Mouse (Mus musculus) hindbrain, embryonic 13.5 days (tissue): ENCODE measurements around the gene Rpap3. TPM values are rescaled to one million over a fixed set of nuclear protein-coding genes. Genes with fewer than 3 reads are reported as not detected.

Source experiments
- ATAC-seq: fragments of 200-750 bp; cut with Nextera tagmentation; 2 replicates; pipeline ENCODE4 v1.8.0; 2017; ENCODE audit warnings: moderate TSS enrichment; ENCODE audit not compliant: low FRiP score
- H3K27ac ChIP-seq: fragments of 300-500 bp; sonication (generic); 2 replicates; pipeline ENCODE4 v1.5.1; 2015; ENCODE audit warnings: inconsistent platforms, mild to moderate bottlenecking, moderate library complexity
- H3K27me3 ChIP-seq: fragments of 300-500 bp; sonication (generic); 2 replicates; pipeline ENCODE4 v1.6.1; 2015; ENCODE audit warnings: mild to moderate bottlenecking, inconsistent platforms
- H3K36me3 ChIP-seq: fragments of 300-500 bp; sonication (generic); 2 replicates; pipeline ENCODE4 v1.6.1; 2015; ENCODE audit warnings: mild to moderate bottlenecking, inconsistent platforms
- H3K4me1 ChIP-seq: fragments of 300-500 bp; sonication (generic); replicated peaks from 2 replicates; pipeline ENCODE4 v1.6.1; 2015; ENCODE audit warnings: inconsistent platforms
- H3K4me2 ChIP-seq: fragments of 300-500 bp; sonication (generic); 2 replicates; pipeline ENCODE4 v1.6.1; 2015; ENCODE audit warnings: inconsistent platforms, mild to moderate bottlenecking, moderate library complexity
- H3K4me3 ChIP-seq: fragments of 300-500 bp; sonication (generic); 2 replicates; pipeline ENCODE4 v1.5.1; 2015; ENCODE audit warnings: mild to moderate bottlenecking, inconsistent platforms
- H3K9ac ChIP-seq: fragments of 300-500 bp; sonication (generic); 2 replicates; pipeline ENCODE4 v1.6.1; 2015; ENCODE audit warnings: mild to moderate bottlenecking, inconsistent platforms
- H3K9me3 ChIP-seq: fragments of 300-500 bp; sonication (generic); 2 replicates; pipeline ENCODE4 v1.6.1; 2016; ENCODE audit warnings: inconsistent platforms
- WGBS: fragments of 180-500 bp; shearing (Covaris S2); methylation state at CpG from one replicate; pipeline ENCODE4 v1.1.7; 2015; 5-methylcytosine and 5-hydroxymethylcytosine counted together
- polyA plus RNA-seq: library from polyadenylated mRNA; unstranded; fragments of >200 nt; fragmentation: Nextera tagmentation; extraction: Ambion mirVana; gene quantifications from 2 replicates; pipeline ENCODE4 v1.2.1, GENCODE M21; 2015

The Rpap3 gene
- polyA plus RNA-seq, result 35.6 TPM in 2 replicates

DNA sequence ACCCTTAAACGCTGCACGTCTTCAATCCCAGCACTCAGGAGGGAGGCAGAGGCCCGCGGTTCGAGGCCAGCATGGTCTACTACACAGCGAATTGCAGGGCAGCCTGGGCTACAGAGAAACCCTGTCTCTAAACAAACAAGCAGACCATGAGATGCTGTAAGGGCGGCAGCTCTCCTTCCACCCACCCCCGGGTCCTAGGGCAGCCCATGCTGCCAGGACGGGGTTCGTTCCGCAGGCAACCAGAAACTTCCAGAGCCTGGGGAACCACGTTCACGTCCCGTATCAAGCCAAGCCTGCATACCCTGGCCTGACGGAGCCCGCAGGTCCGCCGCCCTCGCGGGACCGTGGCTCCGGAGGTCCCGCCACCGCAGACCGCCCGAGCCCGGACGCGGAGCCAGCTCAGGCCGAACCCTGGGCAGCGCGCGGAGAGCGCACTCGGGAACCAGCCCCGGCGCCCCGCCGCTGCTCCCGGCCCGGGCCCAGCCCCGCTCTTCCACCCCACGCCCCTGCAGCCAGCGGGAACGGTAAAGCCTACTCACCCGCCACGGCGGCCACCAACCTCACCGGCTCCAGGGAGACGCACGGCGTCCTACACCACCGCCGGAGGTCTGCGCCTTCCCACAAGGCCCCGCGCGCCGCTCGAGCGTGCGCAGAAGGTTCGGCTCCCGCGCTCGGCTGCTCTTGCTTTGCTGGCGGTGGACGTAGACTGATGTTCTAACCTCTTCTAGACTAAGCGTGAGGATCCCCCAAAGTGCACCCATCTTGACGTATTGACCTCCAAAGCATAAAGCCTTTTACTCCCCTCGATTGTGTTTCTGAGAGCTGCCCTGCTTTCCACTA is at the start of gene Rpap3:
Gene Rpap3 (minus strand): TSS at position 615 of the 840 bp plus-strand sequence.
- ATAC-seq, result peak; percentile 93
- Histone ChIP-seq H3K27me3 (no peaks in the 10 kb centered on the region), H3K36me3 (peaks cover 26% of the 10 kb centered on the region), H3K4me1 (peaks cover 21% of the 10 kb centered on the region), H3K4me2 (peak within 1 kb of the TSS; percentile 72), H3K27ac (peak within 1 kb of the TSS; percentile 78), H3K9me3 (no peaks in the 10 kb centered on the region), H3K9ac (peak within 1 kb of the TSS; percentile 96), H3K4me3 (peak within 1 kb of the TSS; percentile 94)
- under 1% methylated on average over 67 of the region's 71 CpGs for WGBS

DNA sequence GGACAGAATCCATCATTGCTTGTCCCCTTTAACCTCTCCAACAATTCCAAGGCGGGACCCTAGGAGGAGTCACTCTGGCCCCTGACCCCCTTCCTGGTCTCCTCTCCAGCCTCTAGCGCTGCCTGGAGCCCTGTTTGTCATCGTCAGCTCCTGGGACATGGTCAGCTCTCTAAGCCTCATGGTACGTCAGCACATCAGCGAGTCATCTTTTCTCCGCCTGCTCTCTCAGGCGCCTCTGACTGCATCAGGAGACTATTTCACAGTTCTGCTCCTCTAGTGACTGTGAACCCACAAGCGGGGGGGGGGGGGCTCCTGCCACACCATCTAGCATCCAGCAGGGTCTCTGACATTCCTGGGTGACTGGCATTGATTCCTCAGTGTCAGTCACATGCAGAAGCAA is 49.7 kb upstream of the Rpap3 start:
- H3K9ac ChIP-seq, result peak overlapping the region; percentile 43; the same call in 1 of the 2 replicates
- no peaks in the 10 kb centered on the region for H3K9me3 ChIP-seq
- 43% methylated on average over 8 of the region's 8 CpGs for WGBS
- H3K4me3 ChIP-seq, result no peak overlapping the region
- H3K27ac ChIP-seq, result no peak overlapping the region
- 0 out of 2 replicates have a peak, but pooled peaks cover 12% of the 10 kb centered on the region for H3K27me3 ChIP-seq
- H3K4me2 ChIP-seq, result no peak overlapping the region
- 0 out of 2 replicates have a peak, but pooled peaks cover 8% of the 10 kb centered on the region for H3K36me3 ChIP-seq
- peaks cover 29% of the 10 kb centered on the region for H3K4me1 ChIP-seq
- ATAC-seq, result no peak

DNA sequence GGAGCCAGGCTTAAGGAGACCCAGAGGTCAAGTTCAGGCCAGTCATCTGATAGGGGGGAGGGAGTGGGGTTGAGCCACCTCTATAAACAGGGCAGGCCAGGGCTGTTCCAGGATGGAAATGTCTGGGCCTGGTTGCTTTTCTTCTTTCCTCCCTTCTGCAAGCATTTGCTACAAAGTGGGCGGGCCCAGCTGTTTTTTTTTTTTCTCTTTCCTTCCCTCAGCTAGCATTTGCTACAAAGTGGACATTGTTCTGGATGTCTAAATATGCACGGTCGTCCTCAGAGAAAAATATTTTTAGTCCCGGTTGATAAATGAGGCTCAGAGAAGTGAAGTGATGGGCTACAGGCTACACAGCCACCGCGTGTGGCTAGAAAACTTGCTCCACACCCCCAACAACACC is 48.9 kb upstream of the Rpap3 start:
- Histone ChIP-seq H3K4me1 (peaks cover 37% of the 10 kb centered on the region), H3K36me3 (0 out of 2 replicates have a peak, but pooled peaks cover 8% of the 10 kb centered on the region), H3K9me3 (no peaks in the 10 kb centered on the region), H3K27me3 (0 out of 2 replicates have a peak, but pooled peaks cover 6% of the 10 kb centered on the region), H3K27ac (no peak overlapping the region), H3K4me3 (no peak overlapping the region), H3K9ac (no peak overlapping the region), H3K4me2 (no peak overlapping the region)
- ATAC-seq, result no peak
- WGBS, result 50% methylated on average over 6 of the region's 6 CpGs

DNA sequence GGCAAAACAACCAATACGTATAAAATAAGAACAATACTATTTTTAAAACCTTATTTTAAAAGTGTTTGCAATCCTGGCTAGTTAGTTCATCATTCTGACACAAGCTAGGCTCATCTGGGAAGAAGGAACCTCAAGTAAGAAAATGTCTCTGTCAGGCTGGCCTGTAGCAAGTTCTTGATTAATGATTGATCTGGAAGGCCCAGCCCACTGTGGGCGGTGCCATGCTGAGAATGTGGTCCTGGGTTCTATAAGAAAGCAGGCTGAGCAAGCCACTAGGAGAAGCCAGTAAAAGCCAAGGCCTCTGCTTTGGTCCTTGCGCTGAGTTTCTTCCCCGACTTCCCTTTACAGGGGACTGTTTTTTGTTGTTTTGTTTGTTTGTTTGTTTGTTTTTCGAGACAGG is 46.9 kb upstream of the Rpap3 start:
- no peak for ATAC-seq
- no peak overlapping the region for H3K9ac ChIP-seq
- 93% methylated on average over 5 of the region's 5 CpGs for WGBS
- H3K27ac ChIP-seq, result no peak overlapping the region
- H3K4me3 ChIP-seq, result no peak overlapping the region
- peaks cover 44% of the 10 kb centered on the region for H3K4me1 ChIP-seq
- no peaks in the 10 kb centered on the region for H3K36me3 ChIP-seq
- H3K4me2 ChIP-seq, result no peak overlapping the region
- no peaks in the 10 kb centered on the region for H3K9me3 ChIP-seq
- H3K27me3 ChIP-seq, result 0 out of 2 replicates have a peak, but pooled peaks cover 6% of the 10 kb centered on the region

DNA sequence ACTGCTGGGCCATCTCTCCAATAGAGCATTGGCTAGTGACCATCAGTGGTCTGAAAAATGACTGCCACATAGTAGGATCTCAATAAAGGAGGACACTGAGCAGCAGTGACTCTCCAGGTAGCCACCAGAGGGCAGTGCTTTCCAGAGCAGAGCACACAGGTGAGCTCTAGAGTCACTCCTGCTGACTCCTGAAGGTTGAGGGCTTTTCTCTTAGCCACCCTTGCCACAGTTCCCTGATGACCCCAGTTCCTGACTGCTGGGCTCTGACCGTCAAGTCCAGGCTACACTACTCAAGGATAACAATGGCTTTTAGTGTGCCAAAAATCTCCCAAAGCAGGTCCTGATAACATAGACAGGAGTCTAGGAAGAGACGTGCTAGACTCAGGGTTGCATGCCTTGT is 46.1 kb upstream of the Rpap3 start:
- 78% methylated on average over 2 of the region's 2 CpGs for WGBS
- no peaks in the 10 kb centered on the region for H3K9me3 ChIP-seq
- H3K9ac ChIP-seq, result no peak overlapping the region
- peaks cover 44% of the 10 kb centered on the region for H3K4me1 ChIP-seq
- no peaks in the 10 kb centered on the region for H3K36me3 ChIP-seq
- no peak for ATAC-seq
- no peak overlapping the region for H3K27ac ChIP-seq
- H3K4me2 ChIP-seq, result no peak overlapping the region
- H3K4me3 ChIP-seq, result no peak overlapping the region
- H3K27me3 ChIP-seq, result 0 out of 2 replicates have a peak, but pooled peaks cover 6% of the 10 kb centered on the region

DNA sequence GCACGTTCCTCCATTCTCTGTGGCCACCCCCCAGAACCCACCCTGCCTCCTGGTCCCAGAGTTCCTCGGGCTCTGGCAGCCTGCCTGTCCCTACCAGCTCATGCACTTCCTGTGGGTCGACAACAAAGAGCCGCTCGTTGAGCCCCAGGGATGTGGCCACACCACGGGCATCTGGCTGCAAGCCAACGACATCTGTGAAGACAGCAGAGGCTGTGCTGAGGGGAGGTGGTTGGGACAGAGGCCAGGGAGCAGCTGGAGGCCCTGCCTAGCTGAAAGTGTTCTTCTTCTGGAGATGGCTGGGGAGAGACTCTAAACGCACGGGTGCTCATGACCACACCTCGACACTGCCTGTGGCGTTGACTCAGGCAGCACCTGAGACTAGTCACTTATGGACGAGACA is 45.1 kb upstream of the Rpap3 start:
- Histone ChIP-seq H3K9me3 (no peaks in the 10 kb centered on the region), H3K27ac (peak overlapping the region; percentile 75), H3K27me3 (0 out of 2 replicates have a peak, but pooled peaks cover 4% of the 10 kb centered on the region), H3K36me3 (no peaks in the 10 kb centered on the region), H3K9ac (no peak overlapping the region), H3K4me1 (peaks cover 41% of the 10 kb centered on the region), H3K4me2 (0 out of 2 replicates have a peak overlapping the region, but pooled peaks have one; percentile 10), H3K4me3 (no peak overlapping the region)
- 32% methylated on average over 12 of the region's 12 CpGs for WGBS
- ATAC-seq, result peak; percentile 88

DNA sequence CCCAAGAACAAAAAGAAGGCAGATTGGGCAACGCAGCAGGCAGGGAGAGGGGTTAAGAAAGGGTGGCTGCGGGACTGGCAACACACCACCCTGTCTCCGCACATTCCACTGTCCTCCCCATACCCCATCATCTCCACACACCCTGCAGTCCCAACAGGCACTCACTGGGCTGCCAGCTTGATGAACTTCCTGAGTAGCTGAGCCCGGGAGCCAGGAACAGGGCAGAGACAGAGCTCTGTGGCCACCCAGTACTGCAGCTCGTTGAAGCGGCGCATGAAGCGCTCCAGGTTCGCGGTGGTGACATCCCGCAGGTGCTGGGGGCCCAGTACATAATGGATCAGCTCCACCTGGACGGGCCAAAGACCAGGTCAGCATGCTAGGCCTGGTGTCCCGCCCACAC is 44.2 kb upstream of the Rpap3 start:
- WGBS, result 88% methylated on average over 13 of the region's 13 CpGs
- Histone ChIP-seq H3K36me3 (no peaks in the 10 kb centered on the region), H3K4me3 (no peak overlapping the region), H3K9ac (no peak overlapping the region), H3K9me3 (no peaks in the 10 kb centered on the region), H3K4me2 (no peak overlapping the region), H3K4me1 (peaks cover 41% of the 10 kb centered on the region), H3K27me3 (0 out of 2 replicates have a peak, but pooled peaks cover 4% of the 10 kb centered on the region), H3K27ac (peak overlapping the region; percentile 75)
- ATAC-seq, result 0 out of 2 replicates have a peak, but pooled peaks have one; percentile 2

DNA sequence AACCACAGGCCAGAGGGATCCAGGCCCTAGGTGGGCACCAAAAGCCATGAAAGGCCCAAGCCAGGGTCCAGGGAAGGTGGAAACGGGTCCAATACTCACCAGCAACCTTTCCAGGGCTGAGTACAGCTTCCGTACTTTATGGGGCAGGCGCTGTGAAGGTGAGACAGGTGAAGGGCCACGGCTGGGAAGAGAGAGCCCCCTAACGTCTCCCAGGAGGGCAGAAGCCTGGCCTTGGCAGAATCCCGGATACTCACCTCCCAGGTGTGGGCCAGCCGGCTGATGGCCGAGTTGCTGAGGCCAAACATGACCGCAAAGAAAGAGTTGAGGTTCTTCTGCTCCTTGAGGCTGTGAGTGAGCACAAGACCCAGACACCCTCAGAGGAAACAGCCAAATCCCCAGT is 43.8 kb upstream of the Rpap3 start:
- 0 out of 2 replicates have a peak, but pooled peaks cover 4% of the 10 kb centered on the region for H3K27me3 ChIP-seq
- H3K9me3 ChIP-seq, result no peaks in the 10 kb centered on the region
- H3K4me2 ChIP-seq, result no peak overlapping the region
- 91% methylated on average over 9 of the region's 9 CpGs for WGBS
- H3K36me3 ChIP-seq, result no peaks in the 10 kb centered on the region
- H3K9ac ChIP-seq, result no peak overlapping the region
- no peak overlapping the region for H3K4me3 ChIP-seq
- H3K27ac ChIP-seq, result no peak overlapping the region
- no peak for ATAC-seq
- peaks cover 39% of the 10 kb centered on the region for H3K4me1 ChIP-seq

DNA sequence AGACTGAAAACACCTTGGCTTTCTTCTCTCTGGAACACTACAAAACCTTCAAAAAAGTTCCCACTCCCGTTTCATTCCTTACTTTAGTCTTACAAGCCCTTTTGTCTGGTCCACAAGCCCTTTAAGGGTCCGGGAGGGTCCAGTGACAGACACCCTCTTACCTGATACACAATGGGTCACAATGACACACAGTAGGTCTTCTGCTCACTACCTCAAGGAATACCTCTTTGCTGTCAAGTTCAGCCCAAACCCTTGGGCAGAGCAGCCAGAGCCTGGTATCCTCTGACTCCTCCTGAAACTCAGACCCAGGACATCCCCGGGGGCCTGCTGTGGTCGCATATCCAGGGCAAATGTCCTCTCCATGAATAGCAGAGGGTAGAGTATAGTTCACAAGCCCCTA is 43.3 kb upstream of the Rpap3 start:
- Histone ChIP-seq H3K36me3 (no peaks in the 10 kb centered on the region), H3K27ac (0 out of 2 replicates have a peak overlapping the region, but pooled peaks have one; percentile 14), H3K9me3 (no peaks in the 10 kb centered on the region), H3K27me3 (0 out of 2 replicates have a peak, but pooled peaks cover 4% of the 10 kb centered on the region), H3K9ac (no peak overlapping the region), H3K4me1 (peaks cover 35% of the 10 kb centered on the region), H3K4me2 (no peak overlapping the region), H3K4me3 (no peak overlapping the region)
- 88% methylated on average over 4 of the region's 4 CpGs for WGBS
- ATAC-seq, result no peak

DNA sequence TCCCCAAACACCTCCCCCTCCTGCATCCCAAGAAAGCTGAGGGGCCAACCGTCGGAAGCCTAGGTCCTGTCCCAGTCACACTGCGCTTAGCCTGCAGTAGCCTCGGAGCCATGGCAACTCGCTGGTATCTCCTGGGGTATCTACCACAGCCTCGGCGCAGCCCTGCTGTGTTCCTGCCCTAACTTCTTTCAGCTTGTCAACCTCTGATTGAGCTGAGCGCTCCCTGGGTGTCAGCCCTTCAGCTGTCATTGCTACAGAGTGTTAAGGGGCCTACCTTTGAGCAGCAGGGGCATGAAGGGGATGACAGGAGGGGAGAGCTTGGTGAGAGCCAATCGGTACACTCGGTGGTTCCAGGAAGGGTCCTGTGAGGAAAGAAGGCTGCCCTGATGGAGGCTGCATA is 42.7 kb upstream of the Rpap3 start:
- no peak overlapping the region for H3K9ac ChIP-seq
- no peaks in the 10 kb centered on the region for H3K36me3 ChIP-seq
- ATAC-seq, result no peak
- peak overlapping the region; percentile 14; the same call in 1 of the 2 replicates for H3K27ac ChIP-seq
- H3K27me3 ChIP-seq, result 0 out of 2 replicates have a peak, but pooled peaks cover 4% of the 10 kb centered on the region
- H3K4me3 ChIP-seq, result no peak overlapping the region
- H3K9me3 ChIP-seq, result no peaks in the 10 kb centered on the region
- H3K4me1 ChIP-seq, result peaks cover 34% of the 10 kb centered on the region
- 19% methylated on average over 10 of the region's 10 CpGs for WGBS
- H3K4me2 ChIP-seq, result no peak overlapping the region

DNA sequence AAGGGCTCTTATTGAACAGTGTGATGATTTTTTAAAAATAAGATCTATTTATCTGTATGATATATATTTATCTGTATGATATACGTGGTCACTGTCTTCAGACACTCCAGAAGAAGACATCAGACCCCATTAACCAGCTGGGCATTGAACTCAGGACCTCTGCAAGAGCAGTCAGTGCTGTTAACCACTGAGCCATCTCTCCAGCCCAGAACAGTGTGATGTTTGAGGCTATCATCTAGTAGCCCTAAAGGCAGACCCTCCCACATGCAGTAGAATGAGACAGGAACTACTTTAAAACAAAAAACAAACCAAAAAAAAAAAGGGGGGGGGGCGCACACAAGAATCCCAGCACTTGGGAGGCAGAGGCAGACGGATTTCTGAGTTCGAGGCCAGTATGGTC is 41.9 kb upstream of the Rpap3 start:
- Histone ChIP-seq H3K27me3 (0 out of 2 replicates have a peak, but pooled peaks cover 4% of the 10 kb centered on the region), H3K4me3 (no peak overlapping the region), H3K4me2 (no peak overlapping the region), H3K27ac (no peak overlapping the region), H3K9ac (no peak overlapping the region), H3K9me3 (no peaks in the 10 kb centered on the region), H3K4me1 (peaks cover 36% of the 10 kb centered on the region), H3K36me3 (no peaks in the 10 kb centered on the region)
- ATAC-seq, result no peak
- 83% methylated on average over 4 of the region's 4 CpGs for WGBS

DNA sequence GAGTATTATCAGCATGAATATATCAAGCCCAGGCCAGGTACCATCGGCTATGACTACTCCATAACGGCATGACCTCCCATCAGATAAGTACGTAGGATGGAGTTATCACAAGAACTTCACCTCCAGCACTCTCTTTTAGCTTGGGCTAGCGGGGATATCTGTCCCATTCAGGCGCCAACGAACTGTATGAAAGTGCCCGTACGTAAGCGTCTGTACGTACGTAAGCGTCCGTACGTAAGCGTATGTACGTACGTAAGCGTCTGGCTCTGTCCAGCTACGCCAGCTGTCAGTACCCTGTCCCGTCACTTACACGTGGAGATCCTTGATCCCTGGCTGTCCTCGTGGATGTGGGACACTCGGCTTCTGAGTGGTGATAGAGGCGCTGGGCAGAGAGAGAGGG is 41.1 kb upstream of the Rpap3 start:
- Histone ChIP-seq H3K27me3 (0 out of 2 replicates have a peak, but pooled peaks cover 4% of the 10 kb centered on the region), H3K36me3 (no peaks in the 10 kb centered on the region), H3K4me2 (no peak overlapping the region), H3K9me3 (no peaks in the 10 kb centered on the region), H3K4me3 (no peak overlapping the region), H3K4me1 (peaks cover 43% of the 10 kb centered on the region), H3K27ac (no peak overlapping the region), H3K9ac (no peak overlapping the region)
- 95% methylated on average over 24 of the region's 24 CpGs for WGBS
- ATAC-seq, result no peak
